Mouse (Mus musculus): Measurements from ENCODE around the gene Pmp22. TPM values are rescaled to one million over a fixed set of nuclear protein-coding genes. Genes with fewer than 3 reads are reported as not detected.

Gene Pmp22
- polyA plus RNA-seq, 1 experiment from 2014 or later: 26.4 TPM

- 86% methylated on average over 3 of the region's 3 CpGs for whole genome bisulfite sequencing
- H3K4me3 ChIP-seq (replicated peaks; ENCODE audit: low read depth, low read length): no peak overlapping the region
- no peak overlapping the region for H3K27ac ChIP-seq (replicated peaks; ENCODE audit: low read depth, low read length)
- H3K4me2 ChIP-seq (ENCODE audit: low read length): no peak overlapping the region
- no peak for ATAC-seq (ENCODE audit: low FRiP score, low TSS enrichment)
- no peaks in the 10 kb centered on the region for H3K4me1 ChIP-seq (ENCODE audit: control insufficient read depth, insufficient read depth, low read length)
- H3K27me3 ChIP-seq (ENCODE audit: control insufficient read depth, insufficient read depth, low read length): no peaks in the 10 kb centered on the region
- no peak for DNase-seq
- no peak overlapping the region for H3K9ac ChIP-seq (replicated peaks; ENCODE audit: low read length)
- H3K36me3 ChIP-seq (ENCODE audit: control insufficient read depth, insufficient read depth, low read length): no peaks in the 10 kb centered on the region
- H3K9me3 ChIP-seq (ENCODE audit: control insufficient read depth, low read length): no peaks in the 10 kb centered on the region
Measured at GRCm38 (mm10) chr11:63099390-63099789, 29.4 kb upstream of the Pmp22 start.

GRCm38 (mm10) chr11:63103256-63103655 is 25.5 kb upstream of the Pmp22 start:
- WGBS: 85% methylated on average over 7 of the region's 7 CpGs
- no peaks in the 10 kb centered on the region for H3K4me1 ChIP-seq (ENCODE audit: control insufficient read depth, insufficient read depth, low read length)
- H3K27ac ChIP-seq (replicated peaks; ENCODE audit: low read depth, low read length): no peak overlapping the region
- no peak overlapping the region for H3K4me2 ChIP-seq (ENCODE audit: low read length)
- no peaks in the 10 kb centered on the region for H3K36me3 ChIP-seq (ENCODE audit: control insufficient read depth, insufficient read depth, low read length)
- H3K4me3 ChIP-seq (replicated peaks; ENCODE audit: low read depth, low read length): no peak overlapping the region
- H3K9me3 ChIP-seq (ENCODE audit: control insufficient read depth, low read length): no peaks in the 10 kb centered on the region
- no peak for DNase-seq
- no peak overlapping the region for H3K9ac ChIP-seq (replicated peaks; ENCODE audit: low read length)
- ATAC-seq (ENCODE audit: low FRiP score, low TSS enrichment): no peak
- no peaks in the 10 kb centered on the region for H3K27me3 ChIP-seq (ENCODE audit: control insufficient read depth, insufficient read depth, low read length)

GRCm38 (mm10) chr11:63104026-63104425 is 24.8 kb upstream of the Pmp22 start:
- H3K27ac ChIP-seq (replicated peaks; ENCODE audit: low read depth, low read length): no peak overlapping the region
- no peak overlapping the region for H3K4me3 ChIP-seq (replicated peaks; ENCODE audit: low read depth, low read length)
- no peaks in the 10 kb centered on the region for H3K27me3 ChIP-seq (ENCODE audit: control insufficient read depth, insufficient read depth, low read length)
- no peaks in the 10 kb centered on the region for H3K36me3 ChIP-seq (ENCODE audit: control insufficient read depth, insufficient read depth, low read length)
- no peak overlapping the region for H3K4me2 ChIP-seq (ENCODE audit: low read length)
- DNase-seq (no peak), ATAC-seq (ENCODE audit: low FRiP score, low TSS enrichment) (no peak)
- 90% methylated on average over 2 of the region's 2 CpGs for WGBS
- no peaks in the 10 kb centered on the region for H3K9me3 ChIP-seq (ENCODE audit: control insufficient read depth, low read length)
- H3K4me1 ChIP-seq (ENCODE audit: control insufficient read depth, insufficient read depth, low read length): no peaks in the 10 kb centered on the region
- no peak overlapping the region for H3K9ac ChIP-seq (replicated peaks; ENCODE audit: low read length)

- no peak for DNase-seq
- no peaks in the 10 kb centered on the region for H3K27me3 ChIP-seq (ENCODE audit: control insufficient read depth, insufficient read depth, low read length)
- H3K27ac ChIP-seq (replicated peaks; ENCODE audit: low read depth, low read length): no peak overlapping the region
- no peaks in the 10 kb centered on the region for H3K9me3 ChIP-seq (ENCODE audit: control insufficient read depth, low read length)
- H3K4me3 ChIP-seq (replicated peaks; ENCODE audit: low read depth, low read length): no peak overlapping the region
- no peaks in the 10 kb centered on the region for H3K4me1 ChIP-seq (ENCODE audit: control insufficient read depth, insufficient read depth, low read length)
- 55% methylated on average over 1 of the region's 1 CpGs for WGBS
- no peak overlapping the region for H3K4me2 ChIP-seq (ENCODE audit: low read length)
- no peak for ATAC-seq (ENCODE audit: low FRiP score, low TSS enrichment)
- H3K36me3 ChIP-seq (ENCODE audit: control insufficient read depth, insufficient read depth, low read length): no peaks in the 10 kb centered on the region
- H3K9ac ChIP-seq (replicated peaks; ENCODE audit: low read length): no peak overlapping the region
Measured at GRCm38 (mm10) chr11:63109230-63109775, 19.5 kb upstream of the Pmp22 start.

- H3K4me2 ChIP-seq (ENCODE audit: low read length): no peak overlapping the region
- no peaks in the 10 kb centered on the region for H3K4me1 ChIP-seq (ENCODE audit: control insufficient read depth, insufficient read depth, low read length)
- no peaks in the 10 kb centered on the region for H3K36me3 ChIP-seq (ENCODE audit: control insufficient read depth, insufficient read depth, low read length)
- DNase-seq: no peak
- H3K9ac ChIP-seq (replicated peaks; ENCODE audit: low read length): no peak overlapping the region
- H3K4me3 ChIP-seq (replicated peaks; ENCODE audit: low read depth, low read length): no peak overlapping the region
- H3K9me3 ChIP-seq (ENCODE audit: control insufficient read depth, low read length): no peaks in the 10 kb centered on the region
- WGBS: 92% methylated on average over 3 of the region's 3 CpGs
- no peak overlapping the region for H3K27ac ChIP-seq (replicated peaks; ENCODE audit: low read depth, low read length)
- no peak for ATAC-seq (ENCODE audit: low FRiP score, low TSS enrichment)
- no peaks in the 10 kb centered on the region for H3K27me3 ChIP-seq (ENCODE audit: control insufficient read depth, insufficient read depth, low read length)
Measured at GRCm38 (mm10) chr11:63110329-63110728, 18.5 kb upstream of the Pmp22 start.

GRCm38 (mm10) chr11:63114807-63115641 is 13.8 kb upstream of the Pmp22 start:
- WGBS: 91% methylated on average over 8 of the region's 8 CpGs
- no peaks in the 10 kb centered on the region for H3K36me3 ChIP-seq (ENCODE audit: control insufficient read depth, insufficient read depth, low read length)
- DNase-seq: no peak
- no peaks in the 10 kb centered on the region for H3K4me1 ChIP-seq (ENCODE audit: control insufficient read depth, insufficient read depth, low read length)
- no peak overlapping the region for H3K27ac ChIP-seq (replicated peaks; ENCODE audit: low read depth, low read length)
- no peak for ATAC-seq (ENCODE audit: low FRiP score, low TSS enrichment)
- no peak overlapping the region for H3K9ac ChIP-seq (replicated peaks; ENCODE audit: low read length)
- no peak overlapping the region for H3K4me2 ChIP-seq (ENCODE audit: low read length)
- H3K9me3 ChIP-seq (ENCODE audit: control insufficient read depth, low read length): no peaks in the 10 kb centered on the region
- no peaks in the 10 kb centered on the region for H3K27me3 ChIP-seq (ENCODE audit: control insufficient read depth, insufficient read depth, low read length)
- no peak overlapping the region for H3K4me3 ChIP-seq (replicated peaks; ENCODE audit: low read depth, low read length)

GRCm38 (mm10) chr11:63116652-63117051 is 12.1 kb upstream of the Pmp22 start:
- no peak overlapping the region for H3K27ac ChIP-seq (replicated peaks; ENCODE audit: low read depth, low read length)
- H3K4me3 ChIP-seq (replicated peaks; ENCODE audit: low read depth, low read length): no peak overlapping the region
- H3K27me3 ChIP-seq (ENCODE audit: control insufficient read depth, insufficient read depth, low read length): no peaks in the 10 kb centered on the region
- no peaks in the 10 kb centered on the region for H3K36me3 ChIP-seq (ENCODE audit: control insufficient read depth, insufficient read depth, low read length)
- WGBS: 93% methylated on average over 5 of the region's 5 CpGs
- DNase-seq (no peak), ATAC-seq (ENCODE audit: low FRiP score, low TSS enrichment) (no peak)
- no peak overlapping the region for H3K4me2 ChIP-seq (ENCODE audit: low read length)
- H3K4me1 ChIP-seq (ENCODE audit: control insufficient read depth, insufficient read depth, low read length): no peaks in the 10 kb centered on the region
- no peaks in the 10 kb centered on the region for H3K9me3 ChIP-seq (ENCODE audit: control insufficient read depth, low read length)
- no peak overlapping the region for H3K9ac ChIP-seq (replicated peaks; ENCODE audit: low read length)

GRCm38 (mm10) chr11:63117266-63117665 is 11.5 kb upstream of the Pmp22 start:
- Histone ChIP-seq H3K4me1 (ENCODE audit: control insufficient read depth, insufficient read depth, low read length) (no peaks in the 10 kb centered on the region), H3K9me3 (ENCODE audit: control insufficient read depth, low read length) (no peaks in the 10 kb centered on the region), H3K36me3 (ENCODE audit: control insufficient read depth, insufficient read depth, low read length) (no peaks in the 10 kb centered on the region), H3K4me2 (ENCODE audit: low read length) (no peak overlapping the region), H3K9ac (replicated peaks; ENCODE audit: low read length) (no peak overlapping the region), H3K27ac (replicated peaks; ENCODE audit: low read depth, low read length) (no peak overlapping the region), H3K4me3 (replicated peaks; ENCODE audit: low read depth, low read length) (no peak overlapping the region), H3K27me3 (ENCODE audit: control insufficient read depth, insufficient read depth, low read length) (no peaks in the 10 kb centered on the region)
- ATAC-seq (ENCODE audit: low FRiP score, low TSS enrichment) (no peak), DNase-seq (no peak)
- 87% methylated on average over 1 of the region's 1 CpGs for WGBS

- DNase-seq (no peak), ATAC-seq (ENCODE audit: low FRiP score, low TSS enrichment) (no peak)
- no peaks in the 10 kb centered on the region for H3K9me3 ChIP-seq (ENCODE audit: control insufficient read depth, low read length)
Measured at GRCm38 (mm10) chr11:63119791-63120190, 9.0 kb upstream of the Pmp22 start.

More at GRCm38 (mm10) chr11:63119791-63120190, 9.0 kb upstream of the Pmp22 start:
- no peak overlapping the region for H3K4me2 ChIP-seq (ENCODE audit: low read length)
- H3K4me1 ChIP-seq (ENCODE audit: control insufficient read depth, insufficient read depth, low read length): no peaks in the 10 kb centered on the region
- no peak overlapping the region for H3K27ac ChIP-seq (replicated peaks; ENCODE audit: low read depth, low read length)
- H3K27me3 ChIP-seq (ENCODE audit: control insufficient read depth, insufficient read depth, low read length): no peaks in the 10 kb centered on the region
- no peaks in the 10 kb centered on the region for H3K36me3 ChIP-seq (ENCODE audit: control insufficient read depth, insufficient read depth, low read length)
- 93% methylated on average over 7 of the region's 7 CpGs for WGBS
- no peak overlapping the region for H3K9ac ChIP-seq (replicated peaks; ENCODE audit: low read length)
- no peak overlapping the region for H3K4me3 ChIP-seq (replicated peaks; ENCODE audit: low read depth, low read length)
